Mouse (Mus musculus): ENCODE data around the gene Fam243.

Fam243 gene

DNA sequence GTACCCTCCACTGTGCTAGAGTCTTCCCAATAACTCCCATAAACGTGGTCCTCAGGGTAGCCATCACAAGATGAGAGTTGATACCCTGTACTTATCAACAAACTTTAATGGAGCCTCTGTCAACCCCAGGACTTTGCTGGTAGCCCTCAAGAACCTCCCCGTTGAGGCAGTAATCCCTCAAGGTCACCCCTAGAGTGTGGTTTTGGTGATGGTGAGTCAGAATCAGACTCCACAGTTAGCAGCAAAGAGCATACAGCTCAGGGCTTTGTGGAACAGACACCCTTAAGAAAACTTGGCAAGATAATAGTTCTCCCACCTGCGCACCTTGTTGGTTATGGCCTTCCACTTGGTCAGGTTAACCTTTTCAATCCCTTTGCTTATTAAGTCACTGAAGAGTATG lies 880 bp downstream of the Fam243 start:
- no peak for DNase-seq (ENCODE audit: extremely low spot score, low read depth, low spot score)

DNA sequence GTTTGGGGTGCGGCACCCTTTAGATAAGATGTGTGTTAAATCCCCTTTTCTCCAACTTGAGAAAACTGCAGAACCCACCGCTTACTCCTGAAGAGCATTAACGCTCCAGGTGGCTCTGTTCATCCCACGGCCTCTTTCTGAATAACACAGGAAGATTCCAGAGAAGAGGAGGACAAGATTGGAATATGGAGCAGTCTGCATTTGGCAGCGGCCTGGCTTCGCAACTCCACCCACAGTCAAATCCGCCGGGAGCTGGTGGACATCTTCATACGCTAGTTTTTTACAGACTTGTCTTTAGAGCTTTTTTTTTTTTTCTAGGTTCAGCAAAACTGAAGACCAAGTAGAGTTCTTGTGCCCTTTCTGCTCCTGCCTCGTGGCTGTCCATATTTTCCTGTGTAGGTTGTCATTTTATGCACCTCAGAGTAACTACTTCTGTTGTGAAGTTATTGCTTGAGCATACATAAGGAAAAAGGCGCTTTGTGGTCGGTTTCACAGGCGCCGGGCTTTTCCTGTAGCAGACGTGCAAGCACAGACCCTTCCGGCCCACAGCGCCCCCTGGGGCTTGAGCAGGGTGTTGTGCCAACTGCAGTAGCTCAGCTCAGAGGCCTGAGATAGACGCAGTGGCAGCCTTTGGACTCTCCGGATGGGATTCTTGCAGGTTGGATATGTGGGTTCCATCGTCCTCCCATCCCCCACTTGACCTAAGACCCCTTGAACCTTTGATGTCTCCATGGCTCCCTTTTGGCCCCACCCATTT lies 1.7 kb downstream of the Fam243 start:
- no peak for DNase-seq (ENCODE audit: extremely low spot score, low read depth, low spot score)

DNA sequence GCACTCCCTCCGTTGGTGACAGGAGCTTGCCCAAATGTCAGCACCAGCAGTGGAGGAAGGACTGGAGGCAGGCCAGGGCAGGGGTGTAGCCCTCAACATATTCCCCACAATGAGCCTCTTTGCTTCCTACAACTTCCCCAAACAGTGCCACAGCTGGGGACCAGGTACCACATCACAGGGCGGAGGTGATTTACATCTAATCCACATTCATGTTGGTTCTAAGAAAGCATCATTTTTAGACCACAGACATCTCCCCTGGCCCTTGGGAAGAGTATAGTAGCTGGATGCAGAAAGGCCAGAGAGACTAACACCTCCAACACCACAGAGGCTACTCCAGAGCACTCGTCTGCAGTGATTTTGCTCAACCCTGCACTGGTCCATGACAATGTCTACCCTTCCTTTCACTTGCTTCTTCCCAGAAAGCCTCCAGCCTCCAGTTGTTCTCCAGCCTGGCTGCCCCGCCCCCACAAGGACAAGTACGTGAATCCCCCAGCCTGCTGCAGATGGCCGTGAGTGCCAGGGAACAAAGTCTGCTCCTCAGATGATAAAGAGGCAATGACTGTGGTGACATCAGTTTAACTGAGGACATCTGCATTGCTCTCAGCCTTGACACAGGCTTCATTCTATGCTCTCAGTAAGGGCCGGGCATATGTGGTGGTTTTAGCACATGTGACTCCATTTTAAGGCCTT lies 5.0 kb downstream of the Fam243 start:
- no peak for DNase-seq (ENCODE audit: extremely low spot score, low read depth, low spot score)

DNA sequence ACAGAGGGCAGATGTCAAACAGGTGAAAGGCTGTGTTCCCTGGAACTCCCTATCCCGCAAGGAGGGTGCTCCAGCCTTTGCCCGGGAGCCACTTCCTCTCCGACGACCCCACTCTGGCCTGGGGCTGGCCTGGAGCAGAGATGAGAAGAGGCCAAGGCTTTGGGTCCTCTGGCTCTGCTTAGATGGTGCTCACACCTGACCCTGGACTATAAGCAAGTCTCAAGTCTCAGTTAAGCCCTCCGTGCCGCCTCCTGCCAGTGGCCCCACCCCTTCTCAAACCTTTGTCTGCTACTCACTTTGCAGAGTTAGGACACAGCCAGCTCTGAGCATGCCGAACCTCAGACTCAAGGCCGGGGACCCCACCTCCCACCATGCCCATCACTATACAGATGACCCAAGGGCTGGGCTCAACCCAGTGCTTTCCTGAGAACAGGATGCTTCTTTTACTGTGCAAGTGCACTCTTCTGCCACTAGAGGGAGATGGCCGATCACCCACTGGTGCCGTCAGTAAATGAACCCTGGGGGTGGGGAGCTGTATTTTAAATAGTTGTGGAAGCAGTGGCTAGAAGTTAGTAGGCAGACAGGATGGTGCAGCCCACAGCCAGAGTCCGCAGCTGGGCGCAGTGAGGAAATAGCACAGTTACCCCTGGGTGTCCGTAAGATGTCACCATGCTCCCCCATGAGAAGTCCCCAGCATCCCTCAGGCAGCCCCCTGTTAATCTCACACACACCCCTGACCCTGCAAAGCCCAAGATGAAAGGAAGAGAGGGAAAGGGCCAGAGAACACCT lies 7.1 kb downstream of the Fam243 start:
- no peak for DNase-seq (ENCODE audit: extremely low spot score, low read depth, low spot score)

DNA sequence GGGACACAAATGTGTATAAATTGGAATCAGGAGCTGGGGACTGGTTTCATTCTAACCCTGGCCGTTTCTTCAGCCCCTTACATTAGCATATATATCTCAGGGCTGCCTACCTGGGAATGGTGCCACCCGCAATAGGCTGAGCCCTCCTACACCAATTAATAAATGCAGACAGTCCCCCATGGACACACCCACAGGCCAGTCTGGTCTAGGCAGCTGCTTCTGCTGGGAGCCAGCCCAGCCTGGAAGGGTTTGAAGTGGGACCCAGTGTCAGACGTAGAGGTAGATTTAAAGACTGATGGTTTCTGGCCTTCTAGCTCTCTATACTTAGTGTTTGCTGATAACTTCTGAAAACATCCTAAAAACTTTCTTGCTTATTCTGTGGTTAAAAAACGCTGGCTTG lies 12.1 kb downstream of the Fam243 start:
- DNase-seq (ENCODE audit: extremely low spot score, low read depth, low spot score), result no peak

DNA sequence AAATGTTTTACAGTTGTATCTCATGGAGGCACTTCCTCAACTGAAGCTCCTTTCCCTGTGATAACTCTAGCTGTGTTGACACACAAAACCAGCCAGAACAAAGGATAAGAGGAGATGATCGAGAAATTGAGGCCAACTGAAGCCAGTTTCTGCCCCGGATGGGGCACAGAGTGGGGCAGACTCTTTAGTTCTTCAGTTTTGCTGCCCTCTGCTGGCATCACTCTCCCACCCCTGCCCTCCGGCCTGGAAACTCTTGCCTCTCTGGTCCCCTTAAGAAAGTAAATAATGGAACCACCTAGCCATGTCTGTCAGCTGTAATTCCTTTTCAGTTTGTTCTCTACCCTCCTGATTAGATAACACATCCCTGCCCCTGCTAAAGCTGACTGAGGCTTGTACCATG lies 13.3 kb downstream of the Fam243 start:
- DNase-seq (ENCODE audit: extremely low spot score, low read depth, low spot score), result no peak

DNA sequence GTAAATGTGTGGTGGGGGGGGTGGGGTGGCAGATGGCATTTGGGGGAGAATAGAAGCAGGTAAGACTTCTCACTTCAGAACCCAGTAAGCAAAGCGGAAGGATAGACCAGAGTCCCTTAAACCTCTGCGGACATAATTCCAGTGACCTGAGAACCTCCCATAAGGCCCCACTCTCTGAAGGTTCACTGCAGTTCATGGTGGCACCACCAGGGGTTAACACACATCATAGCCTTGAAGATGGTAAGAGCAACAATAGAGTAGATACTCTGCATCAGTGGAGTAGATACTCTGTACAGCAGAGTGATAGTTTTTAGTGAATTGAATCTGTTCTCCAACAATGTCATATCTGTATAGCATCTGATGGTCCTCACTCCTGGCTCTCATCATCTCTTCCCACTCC lies 15.7 kb downstream of the Fam243 start:
- DNase-seq (ENCODE audit: extremely low spot score, low read depth, low spot score), result no peak

DNA sequence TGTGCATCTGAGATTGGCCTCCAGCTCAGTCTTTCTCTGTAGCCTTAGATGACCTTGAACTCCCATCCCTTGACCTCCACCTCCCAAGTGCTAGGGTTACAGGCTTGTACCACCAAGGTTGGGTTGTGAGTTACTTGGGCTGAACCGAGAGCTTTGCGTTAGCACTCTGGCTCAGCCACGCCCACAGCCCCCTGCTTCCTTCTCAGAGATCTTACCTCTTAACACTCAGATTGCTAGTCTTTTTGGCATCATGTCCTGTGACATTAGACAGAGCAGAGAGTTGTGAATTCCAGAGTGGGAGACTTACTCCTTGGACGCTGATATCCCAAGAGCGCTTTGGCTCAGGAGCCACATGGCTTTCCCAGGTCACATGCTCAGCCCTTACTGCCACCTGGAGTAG lies 18.7 kb downstream of the Fam243 start:
- DNase-seq (ENCODE audit: extremely low spot score, low read depth, low spot score), result no peak

DNA sequence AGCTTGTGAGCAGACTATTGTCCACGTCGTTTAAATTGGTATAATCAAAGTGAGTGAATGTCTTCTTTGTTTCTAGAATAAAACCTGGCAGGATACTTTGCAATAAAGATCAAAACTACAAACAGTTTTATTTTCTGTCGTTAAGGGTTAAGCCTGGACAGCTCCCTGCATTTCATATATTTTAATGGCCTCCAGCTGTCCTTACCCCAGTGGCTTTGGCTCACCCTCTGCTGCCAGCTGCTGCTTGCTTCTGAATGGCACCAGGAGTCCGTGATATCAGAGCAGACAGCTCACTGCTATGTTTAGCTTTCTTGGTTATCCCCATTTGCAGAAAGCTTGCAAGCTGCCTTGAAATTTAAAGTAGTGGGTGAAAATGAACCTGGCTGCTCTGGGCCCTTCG lies 19.3 kb downstream of the Fam243 start:
- no peak for DNase-seq (ENCODE audit: extremely low spot score, low read depth, low spot score)

DNA sequence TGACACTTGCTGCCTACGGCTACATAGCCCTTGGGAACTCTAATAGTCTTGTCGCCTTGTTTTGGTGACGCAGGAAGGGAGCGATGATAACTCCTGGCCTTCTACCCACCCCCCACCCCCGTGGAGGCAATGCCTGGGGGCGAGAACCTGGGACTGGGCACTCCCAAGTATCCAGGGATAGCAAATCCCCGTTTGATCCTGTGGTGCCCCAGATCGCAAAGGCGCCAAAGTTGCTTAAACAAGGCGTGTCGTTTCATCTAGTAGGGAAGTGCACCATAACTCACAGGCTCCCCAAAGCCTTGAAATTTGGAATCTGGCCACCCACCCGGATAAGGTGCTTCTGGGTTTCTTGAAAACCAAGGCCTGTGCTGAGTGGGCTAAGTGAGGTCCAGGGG lies 19.8 kb downstream of the Fam243 start:
- DNase-seq (ENCODE audit: extremely low spot score, low read depth, low spot score), result no peak

DNA sequence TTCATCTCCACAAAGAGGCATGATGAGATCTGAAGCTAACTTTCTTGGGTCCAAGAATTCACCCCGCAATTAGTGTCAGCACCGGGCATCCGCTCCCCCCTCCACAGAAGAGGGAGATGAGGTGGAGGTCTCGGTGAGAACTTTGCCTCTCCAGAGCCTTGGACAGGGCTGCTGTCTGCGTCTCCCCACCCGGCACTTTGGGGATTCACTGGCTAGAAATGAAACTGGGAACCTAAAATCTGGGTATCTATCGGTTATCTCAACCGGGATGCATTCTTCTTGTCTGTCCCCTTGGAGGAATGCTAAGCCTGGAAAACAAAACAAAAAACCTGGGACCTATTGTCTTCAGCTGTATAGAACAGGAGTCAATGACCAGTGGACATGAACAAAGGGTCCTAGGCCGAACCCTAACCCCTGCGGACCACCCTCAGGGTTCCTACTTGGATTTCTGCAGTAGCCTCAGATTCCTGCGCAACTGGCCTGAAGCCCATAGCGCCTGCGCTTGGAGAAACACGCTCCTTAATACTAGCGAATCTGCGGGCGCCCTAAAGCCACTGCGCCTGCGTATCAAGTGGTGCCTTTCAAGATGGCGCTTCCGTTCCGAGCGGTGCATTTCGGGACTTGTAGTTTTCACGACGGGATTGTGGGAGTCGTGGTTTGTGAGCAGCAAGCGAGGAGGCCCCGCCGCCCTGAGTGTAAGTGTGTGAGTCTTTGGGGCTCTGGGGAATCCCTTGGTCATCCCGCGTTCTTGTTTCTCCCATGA lies 20.4 kb downstream of the Fam243 start, which contains the start of gene Smim11:
Gene Smim11 (plus strand): TSS at position 638 of the 763 bp plus-strand sequence.
- peak; percentile 96 for DNase-seq (ENCODE audit: extremely low spot score, low read depth, low spot score)

DNA sequence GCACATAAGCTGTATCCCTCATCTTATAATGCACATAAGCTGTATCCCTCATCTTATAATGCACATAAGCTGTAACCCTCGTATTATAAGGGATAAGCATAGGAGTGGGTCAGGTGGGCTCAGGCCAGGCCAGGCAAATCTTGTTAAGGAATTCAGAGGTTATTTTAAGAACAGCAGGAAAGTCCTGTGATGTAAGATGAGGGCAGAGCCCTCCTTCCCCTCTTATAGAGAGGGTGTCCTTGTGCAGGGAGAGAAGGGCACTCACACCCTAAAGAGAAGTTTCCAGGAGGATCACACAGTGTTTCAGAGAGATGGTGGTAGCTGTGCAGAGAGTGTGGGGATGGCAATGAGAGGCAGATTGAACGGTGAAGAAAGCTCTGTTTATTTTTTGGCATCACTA lies 25.9 kb downstream of the Fam243 start:
- no peak for DNase-seq (ENCODE audit: extremely low spot score, low read depth, low spot score)

DNA sequence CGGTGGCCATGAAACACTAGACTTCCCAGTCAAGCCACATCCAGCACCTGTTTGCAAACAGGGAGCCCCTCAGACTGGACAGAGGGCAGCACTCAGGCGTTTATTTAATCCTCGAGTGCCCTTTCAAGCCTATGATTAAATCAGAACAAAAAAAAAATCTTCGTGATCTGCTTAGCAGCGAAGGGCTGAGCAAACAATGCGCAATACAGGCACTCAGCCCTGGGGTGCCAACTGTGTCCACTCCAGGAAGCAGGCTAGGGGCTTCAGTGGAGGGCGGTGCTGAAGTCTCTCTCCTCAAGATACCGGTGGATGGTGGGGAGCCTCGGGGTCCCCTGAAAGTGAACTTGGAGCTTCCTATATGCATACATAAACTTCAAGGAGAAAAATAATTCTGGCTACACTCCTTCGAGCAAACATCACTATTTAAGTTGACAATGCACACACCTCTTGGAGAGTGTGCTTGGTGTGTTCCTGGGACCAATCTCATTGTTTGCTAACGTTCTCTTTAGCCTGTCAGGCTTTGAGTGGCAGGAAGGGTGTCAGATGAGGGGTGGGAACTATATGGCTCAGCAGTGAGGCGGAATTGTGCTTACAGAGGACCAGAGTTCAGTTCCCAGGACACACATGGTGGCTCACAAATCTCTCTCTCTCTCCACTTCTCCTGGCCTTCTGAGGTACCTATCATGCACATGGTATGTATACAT lies 26.8 kb downstream of the Fam243 start:
- DNase-seq (ENCODE audit: extremely low spot score, low read depth, low spot score), result no peak

DNA sequence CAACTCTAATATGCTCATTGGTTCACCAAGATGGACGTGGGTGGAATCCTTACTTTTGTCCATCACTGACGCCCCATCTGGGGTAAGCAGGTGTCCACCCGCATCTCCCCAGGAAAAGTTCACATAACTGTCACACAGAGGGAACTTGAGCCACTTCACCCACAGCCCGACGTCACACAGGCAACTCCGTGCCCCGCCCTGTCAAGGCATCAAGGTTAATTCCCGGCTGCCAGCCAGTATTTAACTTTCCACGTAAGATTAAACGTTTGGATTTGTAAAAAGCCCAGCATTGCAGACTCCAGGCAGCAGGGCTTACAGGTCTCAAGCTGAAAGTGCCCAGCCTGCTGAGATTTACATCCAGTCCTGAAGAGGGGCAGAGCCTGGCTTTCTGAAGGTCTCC lies 29.1 kb downstream of the Fam243 start, which contains the start of gene Kcne2:
Gene Kcne2 (plus strand): TSS at position 289 of the 400 bp plus-strand sequence.
- DNase-seq (ENCODE audit: extremely low spot score, low read depth, low spot score), result no peak

DNA sequence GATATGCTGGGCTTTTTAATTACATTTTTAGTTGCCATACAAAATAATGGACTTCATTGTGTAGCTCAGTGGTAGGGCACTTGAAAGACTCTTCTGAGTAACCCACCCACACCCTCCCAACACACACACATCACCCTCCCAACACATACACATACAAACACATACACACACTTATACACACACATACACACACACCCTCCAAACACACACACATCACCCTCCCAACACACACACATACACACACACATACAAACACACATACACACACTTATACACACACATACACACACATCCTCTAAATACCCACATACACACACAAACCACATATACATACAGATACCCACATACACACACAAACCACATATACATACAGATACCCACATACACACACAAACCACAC lies 31.2 kb downstream of the Fam243 start:
- DNase-seq (ENCODE audit: extremely low spot score, low read depth, low spot score), result no peak

DNA sequence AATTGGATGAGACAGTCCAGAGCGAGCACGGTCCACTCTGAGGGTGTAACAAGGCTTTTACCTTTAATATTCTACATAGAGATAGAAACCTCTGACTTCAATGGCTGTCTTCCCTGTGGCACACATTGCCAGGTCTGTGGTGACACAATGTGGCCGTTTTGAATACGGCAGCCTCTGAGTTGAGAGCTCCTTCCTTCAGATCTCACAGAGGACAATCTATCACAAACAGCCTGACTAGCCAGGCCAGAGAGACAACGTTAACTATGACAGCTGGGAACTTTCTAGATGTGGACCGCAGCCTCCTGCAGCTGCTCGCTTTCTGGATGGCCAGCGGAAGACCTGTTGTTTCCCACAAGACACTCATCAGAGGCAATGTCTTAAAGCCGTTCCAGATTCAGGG lies 32.5 kb downstream of the Fam243 start:
- no peak for DNase-seq (ENCODE audit: extremely low spot score, low read depth, low spot score)

DNA sequence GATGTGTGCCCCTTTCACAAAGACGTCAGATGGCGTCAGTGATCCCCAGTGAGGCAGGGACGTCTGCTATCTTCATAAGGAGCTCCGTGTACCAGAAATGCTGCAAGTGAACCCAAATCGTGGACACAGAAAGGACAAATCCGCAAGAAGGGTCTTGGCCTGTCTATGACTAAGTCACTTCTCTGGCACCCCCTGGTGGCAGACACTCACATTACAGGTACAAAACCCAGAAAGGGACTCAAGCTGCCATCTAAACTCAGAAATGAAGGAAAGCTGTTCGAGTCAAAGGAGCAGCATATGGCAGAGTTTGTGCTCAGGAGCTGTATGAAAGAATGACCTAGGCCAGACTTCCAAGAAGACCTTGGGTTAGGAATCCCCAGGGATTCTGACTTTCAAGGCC lies 34.6 kb downstream of the Fam243 start:
- DNase-seq (ENCODE audit: extremely low spot score, low read depth, low spot score), result peak; percentile 81

DNA sequence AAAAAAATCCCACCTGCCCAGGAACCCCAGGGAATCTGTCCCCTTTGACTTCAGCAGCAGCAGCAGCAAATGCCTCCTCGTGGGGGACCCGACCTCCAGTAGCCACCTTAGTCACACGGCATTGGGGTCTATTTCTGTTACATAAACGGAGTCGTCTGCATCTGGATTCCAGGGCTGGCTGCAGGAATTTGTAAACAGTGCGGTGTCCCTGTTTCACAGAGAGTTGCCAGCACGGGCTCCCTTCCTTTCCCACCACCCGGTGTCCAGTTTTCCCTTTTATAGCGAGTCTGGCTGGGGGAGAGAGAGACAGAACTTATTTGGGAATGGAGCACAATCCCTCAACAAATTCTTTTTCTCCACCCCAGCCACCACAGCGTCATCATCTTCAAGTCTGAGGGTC lies 36.2 kb downstream of the Fam243 start:
- DNase-seq (ENCODE audit: extremely low spot score, low read depth, low spot score), result no peak

DNA sequence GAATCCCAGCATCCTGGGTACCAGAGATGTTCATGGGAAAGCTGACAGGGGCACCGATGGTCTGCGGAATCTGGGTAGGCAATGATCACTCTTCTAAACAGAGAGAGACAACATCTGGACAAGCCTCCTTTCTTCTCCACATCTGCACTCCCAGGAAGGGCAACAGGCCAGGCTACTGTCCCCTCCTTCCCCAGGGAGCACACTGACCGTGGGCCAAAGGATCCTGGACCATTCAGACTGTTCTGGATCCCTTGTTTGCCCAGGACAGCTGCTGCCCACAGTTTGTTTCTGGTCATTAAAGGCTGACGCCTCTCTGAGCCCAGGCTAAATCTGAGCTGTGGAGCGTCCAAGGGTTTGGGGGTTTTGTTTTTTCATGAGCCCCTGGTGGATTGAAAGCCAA lies 38.6 kb downstream of the Fam243 start:
- no peak for DNase-seq (ENCODE audit: extremely low spot score, low read depth, low spot score)

DNA sequence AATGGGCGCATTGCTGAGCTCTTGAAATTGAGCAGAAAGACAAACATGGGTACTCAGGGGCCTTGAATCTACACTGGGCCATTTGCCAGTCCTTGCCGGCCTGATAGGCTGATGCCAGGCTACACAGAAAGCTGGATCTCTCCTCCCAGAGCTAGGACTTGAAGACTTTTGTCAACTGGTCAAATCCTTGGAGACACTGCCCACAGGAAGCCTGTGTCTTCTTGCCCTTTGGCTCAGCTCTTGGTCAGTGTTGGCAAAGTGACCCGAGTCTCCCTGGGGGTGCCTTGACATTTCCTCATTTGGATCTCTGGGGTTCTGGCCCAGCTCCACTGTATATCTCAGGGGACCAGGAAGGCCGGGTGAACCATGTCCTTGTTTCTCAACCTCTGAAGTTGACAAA lies 45.7 kb downstream of the Fam243 start:
- no peak for DNase-seq (ENCODE audit: extremely low spot score, low read depth, low spot score)
